Mouse (Mus musculus): ENCODE data around the gene Gja8.

DNA sequence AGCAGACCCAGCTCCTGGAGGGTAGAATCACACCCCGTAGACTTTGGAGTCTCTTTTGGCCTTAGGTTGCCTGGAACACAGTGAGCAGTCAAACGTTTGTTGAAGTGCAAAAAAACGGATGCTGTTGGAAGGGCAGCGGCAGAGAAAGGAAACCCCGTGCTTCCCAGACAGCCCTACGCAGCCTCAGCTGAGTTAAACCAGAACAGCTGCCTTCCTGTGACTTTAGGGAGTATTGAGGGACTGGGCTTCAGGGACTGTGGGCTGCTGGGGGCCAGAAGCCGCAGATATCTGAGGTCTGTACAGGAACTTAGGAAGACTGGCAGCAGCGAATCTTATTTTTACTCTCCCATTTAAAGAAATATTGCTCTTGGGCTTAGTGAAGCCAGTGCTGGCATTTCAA is 34.8 kb upstream of the Gja8 start:
- no peak for TF ChIP-seq CTCF (IDR thresholded peaks at IDR 0.05; ENCODE audit: borderline replicate concordance, extremely low read depth, insufficient read depth, insufficient read length)
- TF ChIP-seq POLR2A (IDR thresholded peaks at IDR 0.05; ENCODE audit: borderline replicate concordance, extremely low read depth, insufficient read depth, insufficient read length, poor library complexity, severe bottlenecking) = no peak
